Mouse (Mus musculus) limb, embryonic 11.5 days (tissue): ENCODE data around the gene 1700001C02Rik. TPM values are rescaled to one million over a fixed set of nuclear protein-coding genes. Genes with fewer than 3 reads are reported as not detected.

Source experiments
- ATAC-seq: fragments of 200-750 bp; cut with Nextera tagmentation; 2 replicates; pipeline ENCODE4 v1.8.0; 2017; ENCODE audit warnings: low read depth; ENCODE audit not compliant: insufficient number of reproducible peaks, low FRiP score, low TSS enrichment
- DNase-seq: peaks from one replicate; pipeline ENCODE4 v3.0.0-alpha.2; 2015; ENCODE audit warnings: low spot score
- H3K27ac ChIP-seq: fragments of 300-500 bp; sonication (generic); replicated peaks from 2 replicates; pipeline ENCODE4 v1.5.1; 2014; ENCODE audit warnings: low read depth, mild to moderate bottlenecking, low read length
- H3K27me3 ChIP-seq: fragments of 300-500 bp; sonication (generic); 2 replicates; pipeline ENCODE4 v1.6.1; 2014; ENCODE audit warnings: mild to moderate bottlenecking, low read length, mixed read lengths; ENCODE audit not compliant: control insufficient read depth, insufficient read depth
- H3K36me3 ChIP-seq: fragments of 300-500 bp; sonication (generic); 2 replicates; pipeline ENCODE4 v1.6.1; 2014; ENCODE audit warnings: mild to moderate bottlenecking, low read length, moderate library complexity, mixed read lengths; ENCODE audit not compliant: control insufficient read depth, insufficient read depth
- H3K4me1 ChIP-seq: fragments of 300-500 bp; sonication (generic); 2 replicates; pipeline ENCODE4 v1.6.1; 2014; ENCODE audit warnings: low read length, mixed read lengths; ENCODE audit not compliant: control insufficient read depth, insufficient read depth
- H3K4me2 ChIP-seq: fragments of 300-500 bp; sonication (generic); 2 replicates; pipeline ENCODE4 v1.6.1; 2014; ENCODE audit warnings: low read depth, mild to moderate bottlenecking, moderate library complexity; ENCODE audit not compliant: severe bottlenecking
- H3K4me3 ChIP-seq: fragments of 300-500 bp; sonication (generic); 2 replicates; pipeline ENCODE4 v1.5.1; 2014; ENCODE audit warnings: low read depth, low read length
- H3K9ac ChIP-seq: fragments of 300-500 bp; sonication (generic); 2 replicates; pipeline ENCODE4 v1.6.1; 2014; ENCODE audit warnings: mild to moderate bottlenecking, low read length
- H3K9me3 ChIP-seq: fragments of 300-500 bp; sonication (generic); 2 replicates; pipeline ENCODE4 v1.6.1; 2016; ENCODE audit warnings: low read length; ENCODE audit not compliant: control insufficient read depth
- WGBS: fragments of 180-500 bp; shearing (Covaris S2); extraction: QIAGEN DNeasy Blood & Tissue Kit; methylation state at CpG from one replicate; pipeline ENCODE4 v1.1.7; 2014; 5-methylcytosine and 5-hydroxymethylcytosine counted together
- polyA plus RNA-seq: library from polyadenylated mRNA; unstranded; fragments of >200 nt; fragmentation: Nextera tagmentation; extraction: Ambion mirVana; gene quantifications from 2 replicates; pipeline ENCODE4 v1.2.1, GENCODE M21; 2014

1700001C02Rik gene
- polyA plus RNA-seq, 1 experiment from 2014 or later = not detected

DNA sequence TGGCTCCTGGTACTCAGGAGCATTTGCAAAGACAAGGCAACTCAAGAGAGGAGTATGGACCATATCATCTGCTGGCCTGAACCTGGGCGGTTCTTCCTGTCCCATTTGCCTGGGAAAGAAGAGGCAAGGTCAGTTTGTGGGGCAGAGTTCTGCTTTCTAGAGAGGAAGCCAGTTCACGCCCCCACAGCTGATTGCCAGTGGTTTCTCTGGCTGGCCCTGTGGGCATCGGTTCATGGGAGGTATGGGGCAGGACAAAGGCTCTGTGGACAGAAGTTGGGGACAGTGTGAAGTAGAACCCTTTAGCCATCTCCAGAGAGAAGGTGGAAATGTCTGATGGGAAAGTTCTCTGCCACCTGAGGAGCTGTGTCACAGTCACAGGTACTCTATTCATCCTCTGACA is 57.3 kb downstream of the 1700001C02Rik start:
- no peak for DNase-seq
- 67% methylated on average over 3 of the region's 3 CpGs for WGBS
- no peak for ATAC-seq
- Histone ChIP-seq H3K9me3 (no peaks in the 10 kb centered on the region), H3K4me3 (no peak overlapping the region), H3K4me2 (no peak overlapping the region), H3K9ac (no peak overlapping the region), H3K36me3 (no peaks in the 10 kb centered on the region), H3K27ac (no peak overlapping the region), H3K27me3 (no peaks in the 10 kb centered on the region), H3K4me1 (no peaks in the 10 kb centered on the region; the same call in none of the 2 replicates)

DNA sequence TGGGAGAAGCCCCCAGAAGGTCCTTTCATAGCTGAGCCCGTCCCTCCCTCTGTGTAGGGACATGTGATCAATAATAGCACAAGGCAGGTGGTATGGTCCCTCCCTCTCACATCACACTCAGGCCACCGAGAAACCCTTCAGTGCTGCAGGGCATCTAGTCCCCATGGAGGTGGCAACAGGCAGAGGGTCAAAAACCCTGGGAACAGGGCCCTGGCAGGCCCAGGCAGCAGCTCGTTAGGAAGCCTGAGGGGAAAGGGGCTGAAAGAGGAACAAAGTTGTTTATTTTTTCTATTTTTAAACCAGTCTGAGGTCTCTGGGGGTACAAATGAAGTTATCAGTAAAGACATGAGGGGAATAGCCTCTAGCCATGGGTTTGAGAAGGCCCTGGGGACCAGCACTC is 58.4 kb downstream of the 1700001C02Rik start:
- no peak overlapping the region for H3K27ac ChIP-seq
- H3K9ac ChIP-seq = no peak overlapping the region
- WGBS = 25% methylated on average over 3 of the region's 3 CpGs
- ATAC-seq = no peak
- H3K4me1 ChIP-seq = no peaks in the 10 kb centered on the region; the same call in none of the 2 replicates
- no peak overlapping the region for H3K4me3 ChIP-seq
- H3K4me2 ChIP-seq = no peak overlapping the region
- no peak for DNase-seq
- no peaks in the 10 kb centered on the region for H3K27me3 ChIP-seq
- no peaks in the 10 kb centered on the region for H3K9me3 ChIP-seq
- H3K36me3 ChIP-seq = no peaks in the 10 kb centered on the region

- Histone ChIP-seq H3K4me3 (no peak overlapping the region), H3K4me1 (no peaks in the 10 kb centered on the region; the same call in 1 of the 2 replicates), H3K9me3 (no peaks in the 10 kb centered on the region), H3K4me2 (no peak overlapping the region), H3K9ac (no peak overlapping the region), H3K27ac (no peak overlapping the region), H3K36me3 (no peaks in the 10 kb centered on the region), H3K27me3 (no peaks in the 10 kb centered on the region)
- WGBS = 15% methylated on average over 12 of the region's 12 CpGs
- ATAC-seq = no peak
- peak; percentile 48 for DNase-seq
These were observed 60.3 kb downstream of the 1700001C02Rik start for GRCm38 (mm10) chr5:30525920-30526836.

DNA sequence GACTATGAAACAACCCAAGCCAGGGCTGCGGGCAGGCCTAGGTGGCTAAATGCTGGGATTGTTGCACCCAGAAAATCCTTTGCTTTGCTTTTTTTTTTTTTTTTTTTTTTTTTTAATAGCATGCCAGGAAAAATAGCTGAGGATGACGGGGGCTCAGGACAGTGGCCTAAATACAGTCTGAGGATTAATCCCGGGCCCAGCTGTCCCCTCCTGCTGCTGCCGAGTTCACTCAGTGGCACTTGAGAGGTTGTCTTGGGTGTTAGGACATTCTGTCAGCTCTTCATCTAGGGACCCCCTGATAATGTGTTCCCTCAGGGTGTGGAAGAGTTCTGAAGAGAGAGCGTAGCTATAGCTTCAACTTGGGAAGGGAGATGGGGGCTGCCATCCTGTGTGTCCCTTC is 61.3 kb downstream of the 1700001C02Rik start:
- Histone ChIP-seq H3K9me3 (no peaks in the 10 kb centered on the region), H3K4me1 (no peaks in the 10 kb centered on the region; the same call in 1 of the 2 replicates), H3K9ac (no peak overlapping the region), H3K4me2 (no peak overlapping the region), H3K27ac (no peak overlapping the region), H3K27me3 (no peaks in the 10 kb centered on the region), H3K4me3 (no peak overlapping the region), H3K36me3 (no peaks in the 10 kb centered on the region)
- ATAC-seq = no peak
- no peak for DNase-seq
- WGBS = 73% methylated on average over 5 of the region's 5 CpGs

DNA sequence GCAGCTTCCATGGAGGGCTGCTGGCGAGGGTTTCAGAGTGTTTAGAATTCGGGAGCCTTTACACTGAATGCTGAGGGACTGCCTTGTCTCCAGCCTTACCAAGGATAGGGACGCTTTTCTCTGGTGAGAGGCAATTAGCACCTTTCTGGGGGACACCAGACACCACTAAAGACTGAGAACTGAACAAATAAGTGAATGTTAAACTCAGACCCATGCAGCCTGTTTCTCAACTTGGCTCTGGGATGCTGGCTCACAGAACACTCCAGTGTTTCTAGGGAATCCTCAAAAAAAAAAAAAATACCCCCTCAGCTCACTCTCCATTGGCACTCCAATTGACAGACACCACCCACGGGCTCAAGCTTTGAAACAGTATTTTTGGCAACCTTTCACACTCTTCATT is 63.1 kb downstream of the 1700001C02Rik start:
- H3K4me2 ChIP-seq = no peak overlapping the region
- WGBS = 17% methylated on average over 4 of the region's 4 CpGs
- H3K27ac ChIP-seq = no peak overlapping the region
- no peak for ATAC-seq
- DNase-seq = no peak
- no peak overlapping the region for H3K9ac ChIP-seq
- no peaks in the 10 kb centered on the region for H3K9me3 ChIP-seq
- H3K36me3 ChIP-seq = no peaks in the 10 kb centered on the region
- no peaks in the 10 kb centered on the region for H3K4me1 ChIP-seq
- no peak overlapping the region for H3K4me3 ChIP-seq
- H3K27me3 ChIP-seq = no peaks in the 10 kb centered on the region

Other genes starting within 250 kb of the 1700001C02Rik start
- 18.4 and 21.0 TPM in 2 replicates for gene Selenoi, start 233.5 kb upstream of the 1700001C02Rik start, polyA plus RNA-seq
- 0.44 TPM in 1 of 2 replicates, not detected in the other for gene Drc1, start 184.7 kb upstream of the 1700001C02Rik start, polyA plus RNA-seq
- 0.07 TPM in 1 of 2 replicates, not detected in the other for gene Otof, start 4.1 kb upstream of the 1700001C02Rik start, polyA plus RNA-seq
- gene Cib4, start 79.8 kb downstream of the 1700001C02Rik start, polyA plus RNA-seq = not detected in 2 replicates
- gene Kcnk3, start 122.1 kb downstream of the 1700001C02Rik start, polyA plus RNA-seq = 0.12 and 0.41 TPM in 2 replicates
- gene Slc35f6, start 181.9 kb downstream of the 1700001C02Rik start, polyA plus RNA-seq = 20.2 and 21.6 TPM in 2 replicates
- 498 and 533 TPM in 2 replicates for gene Cenpa, start 200.7 kb downstream of the 1700001C02Rik start, polyA plus RNA-seq
- gene Dpysl5, start 245.5 kb downstream of the 1700001C02Rik start, polyA plus RNA-seq = 3.9 and 5.4 TPM in 2 replicates